Mouse (Mus musculus) embryonic facial prominence, embryonic 15.5 days (tissue): Measurements from ENCODE around the gene Ms4a15. TPM values are rescaled to one million over a fixed set of nuclear protein-coding genes. Genes with fewer than 3 reads are reported as not detected.
A peak's percentile ranks its signal among the peaks of the same experiment; 100 is the strongest.

ENCODE experiments used
- ATAC-seq: fragments of 200-750 bp; cut with Nextera tagmentation; 2 replicates; pipeline ENCODE4 v1.8.0; 2017; ENCODE audit warnings: low read depth, moderate TSS enrichment; ENCODE audit not compliant: insufficient number of reproducible peaks, low FRiP score, low TSS enrichment
- H3K27ac ChIP-seq: fragments of 300-500 bp; sonication (generic); replicated peaks from 2 replicates; pipeline ENCODE4 v1.5.1; 2015; ENCODE audit warnings: mild to moderate bottlenecking, inconsistent platforms
- H3K27me3 ChIP-seq: fragments of 300-500 bp; sonication (generic); 2 replicates; pipeline ENCODE4 v1.6.1; 2015; ENCODE audit warnings: inconsistent platforms
- H3K36me3 ChIP-seq: fragments of 300-500 bp; sonication (generic); 2 replicates; pipeline ENCODE4 v1.6.1; 2015; ENCODE audit warnings: mild to moderate bottlenecking, inconsistent platforms
- H3K4me1 ChIP-seq: fragments of 300-500 bp; sonication (generic); 2 replicates; pipeline ENCODE4 v1.6.1; 2015; ENCODE audit warnings: inconsistent platforms
- H3K4me2 ChIP-seq: fragments of 300-500 bp; sonication (generic); replicated peaks from 2 replicates; pipeline ENCODE4 v1.6.1; 2015; ENCODE audit warnings: mild to moderate bottlenecking, inconsistent platforms
- H3K4me3 ChIP-seq: fragments of 300-500 bp; sonication (generic); replicated peaks from 2 replicates; pipeline ENCODE4 v1.5.1; 2015; ENCODE audit warnings: mild to moderate bottlenecking, inconsistent platforms
- H3K9ac ChIP-seq: fragments of 300-500 bp; sonication (generic); 2 replicates; pipeline ENCODE4 v1.6.1; 2015; ENCODE audit warnings: inconsistent platforms
- H3K9me3 ChIP-seq: fragments of 300-500 bp; sonication (generic); replicated peaks from 2 replicates; pipeline ENCODE4 v1.6.1; 2016; ENCODE audit warnings: inconsistent platforms
- WGBS: fragments of 180-500 bp; shearing (Covaris S2); methylation state at CpG from one replicate; pipeline ENCODE4 v1.1.7; 2015; 5-methylcytosine and 5-hydroxymethylcytosine counted together
- polyA plus RNA-seq: library from polyadenylated mRNA; unstranded; fragments of >200 nt; fragmentation: Nextera tagmentation; extraction: Ambion mirVana; gene quantifications from 2 replicates; pipeline ENCODE4 v1.2.1, GENCODE M21; 2015

Gene Ms4a15
- polyA plus RNA-seq, 1 experiment from 2014 or later: not detected

DNA sequence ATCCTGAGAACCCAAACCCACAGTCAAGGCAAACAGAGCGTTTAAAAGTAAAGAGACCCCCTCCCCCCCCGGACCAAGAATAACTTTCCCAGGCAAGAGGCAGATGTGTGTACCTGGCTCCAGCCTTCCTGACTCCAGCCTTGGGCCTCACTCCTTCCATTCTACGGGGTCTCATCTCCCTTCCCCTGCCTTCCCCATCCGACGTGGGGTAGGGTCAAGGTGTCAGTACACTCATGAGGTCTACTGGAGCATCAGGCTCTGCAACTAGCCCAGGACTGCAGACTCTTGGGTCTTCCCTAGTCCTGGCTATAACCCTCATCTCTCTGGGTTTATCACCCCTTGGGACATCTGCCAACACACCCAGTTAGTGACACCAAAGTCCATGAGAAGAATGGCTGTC is 12.8 kb downstream of the Ms4a15 start:
- no peaks in the 10 kb centered on the region for H3K36me3 ChIP-seq
- H3K9me3 ChIP-seq: no peaks in the 10 kb centered on the region
- H3K9ac ChIP-seq: no peak overlapping the region
- H3K4me1 ChIP-seq: peaks cover 10% of the 10 kb centered on the region
- no peak overlapping the region for H3K4me2 ChIP-seq
- H3K4me3 ChIP-seq: no peak overlapping the region
- WGBS: 84% methylated on average over 5 of the region's 5 CpGs
- no peaks in the 10 kb centered on the region for H3K27me3 ChIP-seq
- ATAC-seq: no peak
- H3K27ac ChIP-seq: no peak overlapping the region

DNA sequence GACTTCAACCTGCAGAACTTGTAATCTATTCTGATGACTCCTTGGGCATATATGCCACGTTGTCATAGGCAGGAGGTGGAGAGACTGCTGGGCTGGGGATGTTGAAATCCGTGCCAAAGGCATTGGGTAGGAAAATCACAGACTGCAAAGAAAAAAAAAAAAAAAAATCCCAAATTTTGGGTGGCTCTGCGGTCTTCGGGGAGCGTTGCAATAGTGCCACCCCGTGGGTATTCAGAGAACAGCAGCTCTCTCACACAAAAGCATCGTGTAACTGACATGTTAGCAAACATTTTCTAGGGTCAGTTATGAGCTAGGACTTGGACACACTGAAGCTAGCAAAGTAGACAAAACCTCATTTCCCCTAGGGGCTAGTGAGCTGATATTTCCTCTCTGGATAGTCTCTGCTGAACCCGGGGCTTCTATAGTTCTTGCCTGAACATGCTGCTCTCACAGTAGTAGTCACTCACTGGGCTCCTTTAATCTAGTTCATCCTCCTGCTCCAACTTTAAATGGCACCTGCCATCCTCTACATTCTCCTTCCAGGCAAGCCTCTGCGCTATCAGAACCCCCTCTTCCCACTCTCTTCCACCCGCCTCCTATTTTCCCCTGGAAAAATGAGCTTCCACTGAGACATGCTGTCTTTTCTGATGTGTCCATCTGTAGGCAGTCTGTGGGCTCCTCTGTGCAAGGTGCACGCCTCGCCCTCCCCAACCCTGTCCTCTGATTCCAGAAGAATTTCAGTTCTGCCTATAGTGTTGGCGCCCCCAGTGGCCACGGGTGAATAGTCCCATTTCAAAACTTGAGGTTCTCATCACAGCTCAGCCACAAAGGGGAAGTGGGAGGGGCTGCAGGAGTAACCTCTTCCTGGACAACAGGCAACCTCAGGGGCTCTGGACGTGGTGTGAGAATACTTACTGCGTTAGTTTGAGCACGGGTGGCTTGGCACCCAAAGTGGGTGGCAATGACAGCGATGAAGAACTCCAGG is 13.6 kb downstream of the Ms4a15 start:
- 11% methylated on average over 18 of the region's 18 CpGs for WGBS
- no peaks in the 10 kb centered on the region for H3K27me3 ChIP-seq
- H3K4me2 ChIP-seq: 0 out of 2 replicates have a peak overlapping the region, but pooled peaks have one; percentile 11
- H3K4me3 ChIP-seq: no peak overlapping the region
- H3K9me3 ChIP-seq: no peaks in the 10 kb centered on the region
- H3K36me3 ChIP-seq: no peaks in the 10 kb centered on the region
- ATAC-seq: no peak
- H3K4me1 ChIP-seq: peaks cover 10% of the 10 kb centered on the region
- H3K9ac ChIP-seq: no peak overlapping the region
- no peak overlapping the region for H3K27ac ChIP-seq

DNA sequence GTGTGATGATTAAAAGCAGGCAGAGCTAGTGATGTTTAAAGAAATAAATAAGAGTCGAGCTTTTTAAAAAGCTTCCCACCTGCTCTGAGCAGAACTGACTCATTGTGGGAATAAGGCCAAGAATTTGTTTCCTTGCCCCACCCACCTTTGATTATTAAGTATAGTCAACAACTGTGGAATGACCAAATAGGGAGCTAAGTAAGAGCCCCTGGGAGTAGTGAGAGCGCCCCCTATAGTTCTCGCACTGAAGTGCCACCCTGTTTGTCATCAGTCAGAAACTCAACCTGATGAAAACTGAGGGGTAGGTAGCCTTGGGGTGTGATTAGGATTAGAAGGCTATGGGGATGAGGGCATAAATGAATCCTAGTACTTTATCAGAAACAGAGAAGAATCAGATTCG is 16.7 kb downstream of the Ms4a15 start:
- no peak overlapping the region for H3K9ac ChIP-seq
- no peak overlapping the region for H3K4me2 ChIP-seq
- no peaks in the 10 kb centered on the region for H3K27me3 ChIP-seq
- 39% methylated on average over 4 of the region's 4 CpGs for WGBS
- no peak overlapping the region for H3K4me3 ChIP-seq
- H3K9me3 ChIP-seq: no peaks in the 10 kb centered on the region
- no peak overlapping the region for H3K27ac ChIP-seq
- ATAC-seq: no peak
- peaks cover 10% of the 10 kb centered on the region for H3K4me1 ChIP-seq
- H3K36me3 ChIP-seq: no peaks in the 10 kb centered on the region

DNA sequence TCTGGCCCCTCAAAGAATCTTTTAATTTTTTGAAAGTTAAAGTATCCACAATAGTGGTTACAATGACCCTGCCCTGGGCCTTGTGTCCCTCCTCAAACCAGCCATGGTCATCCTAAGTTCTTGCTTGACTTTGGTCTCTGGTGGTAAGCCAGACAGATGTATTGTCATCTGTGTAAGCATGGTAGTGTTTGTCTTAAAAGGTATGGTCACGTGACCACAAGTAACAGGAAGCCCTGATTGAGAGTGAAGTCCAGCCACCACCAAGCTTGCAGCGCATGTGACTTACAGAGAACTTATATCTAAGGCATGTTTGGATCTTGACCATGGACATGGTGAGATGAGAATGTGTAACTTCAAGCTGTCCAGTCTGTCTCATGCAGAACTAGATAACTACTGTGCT is 17.9 kb downstream of the Ms4a15 start:
- Histone ChIP-seq H3K4me1 (peaks cover 10% of the 10 kb centered on the region), H3K9ac (no peak overlapping the region), H3K4me3 (no peak overlapping the region), H3K27me3 (no peaks in the 10 kb centered on the region), H3K9me3 (no peaks in the 10 kb centered on the region), H3K27ac (no peak overlapping the region), H3K36me3 (no peaks in the 10 kb centered on the region), H3K4me2 (no peak overlapping the region)
- no peak for ATAC-seq
- WGBS: 80% methylated on average over 2 of the region's 2 CpGs

DNA sequence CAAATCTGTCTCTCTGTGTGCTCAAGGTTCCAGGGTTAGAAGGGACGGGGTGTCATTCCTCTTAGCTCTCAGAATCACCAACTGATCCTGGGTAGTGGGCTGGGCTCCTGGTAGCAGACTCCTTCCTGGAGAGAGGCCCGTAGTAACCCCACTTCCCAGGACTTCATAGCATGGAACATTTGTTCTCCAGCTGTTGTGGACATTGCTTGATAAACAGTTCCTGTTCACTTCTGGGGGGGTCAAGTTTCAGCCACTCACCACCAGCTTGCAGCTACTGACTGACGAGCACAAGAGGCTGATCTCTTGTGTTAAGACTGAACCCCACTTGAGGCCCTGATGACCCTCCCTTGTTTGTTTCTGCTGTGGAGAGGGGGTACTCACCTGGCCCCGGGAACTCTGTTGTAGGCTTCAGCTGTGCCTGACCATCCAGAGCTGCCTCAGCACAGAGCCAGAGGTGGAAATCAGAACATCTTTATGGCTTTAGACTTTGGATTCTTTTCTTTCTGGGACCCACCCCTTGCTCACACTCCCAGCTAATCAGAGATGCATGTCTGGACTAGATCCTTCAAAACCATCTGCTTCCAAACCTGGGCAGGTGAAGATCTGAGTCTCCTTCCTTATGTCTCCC is 18.7 kb downstream of the Ms4a15 start, which contains the start of gene Ms4a10:
Ms4a10 (minus strand) TSS at position 433 of the 628 bp plus-strand sequence.
- Histone ChIP-seq H3K36me3 (no peaks in the 10 kb centered on the region), H3K27ac (0 out of 2 replicates have a peak within 1 kb of the TSS, but pooled peaks have one; percentile 17), H3K4me1 (peaks cover 4% of the 10 kb centered on the region), H3K4me3 (no peak within 1 kb of the TSS), H3K9me3 (no peaks in the 10 kb centered on the region), H3K9ac (no peak within 1 kb of the TSS), H3K27me3 (no peaks in the 10 kb centered on the region), H3K4me2 (no peak within 1 kb of the TSS)
- WGBS: 35% methylated on average over 4 of the region's 4 CpGs
- peak; percentile 67 for ATAC-seq

DNA sequence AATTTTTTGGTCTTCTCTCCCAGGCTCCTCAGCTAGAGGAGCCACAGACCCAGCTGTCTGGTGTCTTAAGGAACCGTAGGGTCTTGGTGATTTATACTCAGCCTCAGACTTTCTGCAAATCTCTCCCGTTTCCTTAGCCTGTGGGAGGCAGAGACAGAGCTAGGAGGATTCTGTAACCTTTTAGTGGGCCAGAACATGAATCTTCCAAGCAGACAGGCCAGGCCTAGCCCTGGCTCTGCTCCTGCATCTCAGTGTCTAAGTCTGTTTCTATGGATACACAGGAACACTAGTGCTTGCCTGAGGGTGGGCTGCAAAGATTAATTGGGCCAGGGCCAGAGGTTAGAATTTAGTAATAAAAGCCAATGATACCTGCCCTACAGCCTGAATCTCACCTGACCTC is 19.9 kb downstream of the Ms4a15 start:
- 63% methylated on average over 2 of the region's 2 CpGs for WGBS
- Histone ChIP-seq H3K36me3 (no peaks in the 10 kb centered on the region), H3K4me2 (no peak overlapping the region), H3K4me3 (no peak overlapping the region), H3K4me1 (peaks cover 3% of the 10 kb centered on the region; the same call in 1 of the 2 replicates), H3K9ac (no peak overlapping the region), H3K27ac (no peak overlapping the region), H3K9me3 (no peaks in the 10 kb centered on the region), H3K27me3 (no peaks in the 10 kb centered on the region)
- no peak for ATAC-seq

DNA sequence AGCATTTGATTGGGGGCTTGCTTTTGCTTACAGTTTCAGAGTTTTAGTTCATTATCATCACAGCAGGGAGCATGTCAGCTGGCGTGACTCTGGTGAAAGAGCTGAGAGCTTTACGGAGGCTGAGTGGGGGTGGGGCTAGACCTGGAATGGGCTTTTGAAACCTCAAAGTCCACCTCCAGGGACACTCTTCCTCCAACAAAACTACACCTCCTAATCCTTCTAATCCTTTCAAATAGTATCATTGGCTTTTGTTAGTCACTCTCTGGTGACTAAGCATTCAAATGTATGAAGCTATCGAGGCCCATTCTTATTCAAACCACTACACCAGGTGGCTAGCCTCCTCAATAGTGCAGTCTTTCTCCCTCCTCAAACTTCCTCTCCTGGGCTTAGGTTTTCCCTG is 20.4 kb downstream of the Ms4a15 start:
- no peak overlapping the region for H3K4me3 ChIP-seq
- H3K36me3 ChIP-seq: no peaks in the 10 kb centered on the region
- no peaks in the 10 kb centered on the region for H3K9me3 ChIP-seq
- H3K4me2 ChIP-seq: no peak overlapping the region
- ATAC-seq: no peak
- no peaks in the 10 kb centered on the region for H3K27me3 ChIP-seq
- peaks cover under 1% of the 10 kb centered on the region; the same call in 1 of the 2 replicates for H3K4me1 ChIP-seq
- H3K9ac ChIP-seq: no peak overlapping the region
- 55% methylated on average over 3 of the region's 3 CpGs for WGBS
- no peak overlapping the region for H3K27ac ChIP-seq

DNA sequence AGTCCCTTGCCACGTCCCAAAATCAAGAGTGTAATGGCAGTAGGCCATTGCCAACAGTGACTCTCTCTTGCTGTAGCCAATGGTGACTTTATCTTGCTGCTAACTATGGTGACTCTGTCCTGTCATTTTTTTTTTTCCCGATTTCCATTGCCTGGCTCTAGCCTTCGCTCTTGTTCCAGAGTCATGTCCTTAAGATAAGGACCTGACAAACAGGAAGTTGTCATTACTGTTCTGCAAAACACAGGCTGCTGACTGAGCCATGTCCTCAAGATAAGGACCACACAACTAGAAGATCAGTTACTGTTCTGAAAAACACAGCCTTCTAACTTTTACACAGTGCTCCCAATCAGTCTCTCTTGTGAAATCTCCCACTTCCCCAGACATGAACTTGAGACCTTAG is 22.6 kb downstream of the Ms4a15 start:
- ATAC-seq: no peak

DNA sequence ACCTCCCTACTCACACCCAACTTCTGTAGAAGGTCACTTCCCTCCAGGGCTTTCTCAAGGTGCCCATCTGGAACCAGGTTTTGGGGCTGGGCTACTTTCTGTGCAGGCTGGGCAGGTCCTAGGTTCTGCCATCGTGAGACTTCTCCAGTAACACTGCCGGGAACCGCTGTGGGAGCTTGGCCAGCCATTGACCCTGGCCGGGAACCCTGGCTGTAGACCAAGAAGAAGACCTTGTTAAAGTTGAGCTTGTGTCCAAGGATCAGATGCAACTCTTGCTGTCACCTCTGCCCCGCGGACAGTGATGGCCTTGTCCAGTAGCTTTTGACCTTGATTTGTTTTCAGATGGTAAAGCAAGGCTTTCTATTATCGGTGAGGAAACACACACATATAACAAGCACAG is 24.5 kb downstream of the Ms4a15 start:
- H3K4me1 ChIP-seq: no peaks in the 10 kb centered on the region
- no peak overlapping the region for H3K27ac ChIP-seq
- H3K36me3 ChIP-seq: no peaks in the 10 kb centered on the region
- H3K9ac ChIP-seq: no peak overlapping the region
- H3K4me2 ChIP-seq: no peak overlapping the region
- 94% methylated on average over 7 of the region's 7 CpGs for WGBS
- no peaks in the 10 kb centered on the region for H3K27me3 ChIP-seq
- no peaks in the 10 kb centered on the region for H3K9me3 ChIP-seq
- ATAC-seq: no peak
- no peak overlapping the region for H3K4me3 ChIP-seq

More for the DNA sequence above, 22.6 kb downstream of the Ms4a15 start:
- Histone ChIP-seq H3K4me2 (no peak overlapping the region), H3K9ac (no peak overlapping the region), H3K27ac (no peak overlapping the region), H3K9me3 (no peaks in the 10 kb centered on the region), H3K27me3 (no peaks in the 10 kb centered on the region), H3K4me3 (no peak overlapping the region), H3K4me1 (no peaks in the 10 kb centered on the region), H3K36me3 (no peaks in the 10 kb centered on the region)
- WGBS: 73% methylated on average over 3 of the region's 3 CpGs

DNA sequence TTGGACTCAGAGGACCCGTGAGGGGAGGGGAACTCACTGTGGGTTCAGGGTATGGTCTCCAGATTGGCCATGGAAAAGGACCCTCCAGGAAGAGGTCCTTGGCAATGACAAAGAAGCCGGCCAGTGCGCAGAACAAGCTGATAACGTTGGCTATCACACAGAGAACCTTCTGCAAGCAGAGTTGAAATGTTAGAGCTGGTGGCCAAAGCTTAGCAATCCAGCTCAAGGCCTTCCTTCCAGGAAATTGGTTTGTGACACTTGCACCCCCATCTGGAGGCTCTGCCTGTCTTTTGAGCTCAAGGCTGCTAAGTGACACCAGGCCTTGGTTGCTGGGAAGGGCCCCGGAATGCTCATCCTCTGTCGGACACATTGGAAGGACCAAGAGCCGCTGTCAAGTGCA is 27.3 kb downstream of the Ms4a15 start:
- H3K4me2 ChIP-seq: no peak overlapping the region
- H3K27ac ChIP-seq: no peak overlapping the region
- no peak overlapping the region for H3K9ac ChIP-seq
- H3K9me3 ChIP-seq: no peaks in the 10 kb centered on the region
- H3K4me3 ChIP-seq: no peak overlapping the region
- H3K27me3 ChIP-seq: no peaks in the 10 kb centered on the region
- WGBS: 87% methylated on average over 7 of the region's 7 CpGs
- no peak for ATAC-seq
- H3K4me1 ChIP-seq: no peaks in the 10 kb centered on the region
- no peaks in the 10 kb centered on the region for H3K36me3 ChIP-seq

DNA sequence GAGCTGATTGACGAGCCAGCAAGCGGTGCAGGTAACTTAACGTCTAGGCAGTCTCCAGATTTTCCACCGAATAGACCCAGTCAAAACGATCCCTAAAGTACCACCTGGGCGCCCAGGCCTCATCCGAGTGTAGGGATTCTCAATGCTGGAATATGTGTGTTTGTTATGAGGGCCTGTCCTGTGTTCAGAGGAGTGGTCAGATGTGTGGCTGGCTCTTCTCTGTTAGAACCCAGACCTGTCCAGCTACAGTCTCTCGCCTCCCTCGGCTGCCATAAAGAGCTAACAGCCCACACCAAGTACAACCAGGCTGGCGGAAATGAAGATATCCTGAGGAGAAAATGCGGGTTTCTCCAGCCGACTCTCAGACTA is 33.1 kb downstream of the Ms4a15 start:
- ATAC-seq: no peak
- no peaks in the 10 kb centered on the region for H3K36me3 ChIP-seq
- no peak overlapping the region for H3K4me2 ChIP-seq
- H3K4me3 ChIP-seq: no peak overlapping the region
- H3K9ac ChIP-seq: no peak overlapping the region
- no peak overlapping the region for H3K27ac ChIP-seq
- H3K9me3 ChIP-seq: no peaks in the 10 kb centered on the region
- H3K4me1 ChIP-seq: peaks cover 10% of the 10 kb centered on the region; the same call in 1 of the 2 replicates
- 43% methylated on average over 12 of the region's 12 CpGs for WGBS
- 0 out of 2 replicates have a peak, but pooled peaks cover 3% of the 10 kb centered on the region for H3K27me3 ChIP-seq
